Mouse (Mus musculus): ENCODE measurements around the gene Myadm.

The Myadm gene

DNA sequence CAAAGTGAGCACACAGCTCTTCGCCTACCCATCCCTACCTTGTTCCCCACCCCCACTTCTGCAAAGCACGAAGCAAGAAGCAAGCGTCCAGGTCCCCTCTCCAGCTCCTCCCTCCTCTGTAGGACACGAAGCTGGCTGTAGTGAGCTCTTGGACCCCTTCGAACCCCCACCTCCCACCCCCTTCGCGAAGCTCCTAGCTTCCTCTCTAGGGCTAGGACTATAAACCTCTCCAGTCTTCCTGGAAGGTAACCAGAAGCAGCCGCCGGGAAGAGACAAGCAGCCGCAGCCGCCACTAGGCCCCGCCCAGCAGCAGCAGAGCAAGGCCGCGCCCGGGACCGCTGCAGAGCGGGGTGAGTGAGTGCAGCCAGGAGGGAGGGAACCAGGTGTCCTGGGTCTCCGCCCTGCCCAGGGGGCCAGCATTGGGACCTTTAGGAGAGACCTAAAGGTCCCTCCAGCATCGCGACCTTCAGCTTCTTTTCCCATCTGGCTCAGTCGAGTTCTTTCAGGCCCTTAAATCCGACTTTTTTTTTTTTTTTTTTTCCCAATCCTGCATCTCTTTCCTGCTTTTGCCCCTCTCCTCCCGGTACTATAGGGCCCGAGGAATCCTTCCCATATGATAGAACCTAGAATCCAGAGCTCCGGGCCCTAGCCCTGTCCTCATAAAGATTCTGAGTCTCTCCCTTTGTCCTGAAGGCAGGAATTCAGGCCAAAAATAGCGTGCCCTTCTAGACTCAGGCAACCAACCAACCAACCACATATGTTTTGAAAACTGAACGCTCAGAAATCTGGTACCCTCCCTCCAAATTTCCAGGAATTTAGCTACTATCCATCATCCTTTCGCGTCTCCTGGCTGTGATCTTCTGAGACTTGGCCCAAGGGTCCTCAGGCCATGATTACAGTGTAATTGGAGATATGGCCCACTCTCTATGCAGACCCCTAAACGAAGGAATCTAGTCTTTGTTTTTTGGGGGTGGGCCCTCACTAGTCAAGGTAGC, at the start of gene Myadm, which contains the start of gene Prkcg:
TSS of gene Myadm (plus strand) at position 105 of the 995 bp plus-strand sequence.
TSS of gene Prkcg (plus strand) at position 204 of the 995 bp plus-strand sequence.
- TF ChIP-seq GATA4 (IDR thresholded peaks at IDR 0.05; ENCODE audit: insufficient replicate concordance, low read length): no peak

DNA sequence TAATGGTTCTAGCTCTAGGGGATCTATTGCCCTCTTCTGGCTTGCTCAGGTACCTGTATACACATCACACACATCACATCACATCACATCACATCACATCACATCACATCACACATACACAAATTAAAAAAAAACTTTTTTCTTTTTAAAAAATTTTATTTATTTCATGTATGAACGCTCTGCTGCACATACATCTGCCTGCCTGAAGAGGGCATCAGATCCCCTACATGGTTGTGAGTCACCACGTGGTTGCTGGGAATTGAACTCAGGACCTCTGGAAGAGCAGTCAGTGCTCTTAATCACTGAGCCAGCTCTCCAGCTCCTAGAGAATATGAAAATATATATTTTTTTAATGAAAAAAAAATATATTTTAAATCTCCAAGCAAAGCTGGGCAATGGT, 49.7 kb upstream of the Myadm start:
- TF ChIP-seq GATA4 (IDR thresholded peaks at IDR 0.05; ENCODE audit: insufficient replicate concordance, low read length): no peak

DNA sequence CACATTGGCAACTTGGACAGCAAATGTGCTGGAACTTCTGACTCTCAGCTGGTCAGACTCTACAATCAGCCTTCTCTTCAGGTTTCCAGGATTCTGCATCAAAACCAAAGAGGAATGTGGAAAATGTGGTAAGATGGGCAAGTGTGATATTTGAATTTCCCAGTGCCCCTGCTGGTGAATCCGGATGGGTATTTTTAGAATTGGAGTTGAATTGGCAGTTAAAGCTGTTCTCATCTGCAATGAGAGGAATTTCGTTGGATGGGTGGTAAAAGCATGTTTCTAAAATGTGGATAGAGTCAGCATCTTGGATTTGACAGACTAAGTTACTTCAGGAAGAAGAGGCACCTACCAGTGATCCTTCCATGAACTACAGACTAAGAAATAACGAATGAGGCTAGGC, 28.2 kb upstream of the Myadm start:
- no peak for TF ChIP-seq GATA4 (IDR thresholded peaks at IDR 0.05; ENCODE audit: insufficient replicate concordance, low read length)

DNA sequence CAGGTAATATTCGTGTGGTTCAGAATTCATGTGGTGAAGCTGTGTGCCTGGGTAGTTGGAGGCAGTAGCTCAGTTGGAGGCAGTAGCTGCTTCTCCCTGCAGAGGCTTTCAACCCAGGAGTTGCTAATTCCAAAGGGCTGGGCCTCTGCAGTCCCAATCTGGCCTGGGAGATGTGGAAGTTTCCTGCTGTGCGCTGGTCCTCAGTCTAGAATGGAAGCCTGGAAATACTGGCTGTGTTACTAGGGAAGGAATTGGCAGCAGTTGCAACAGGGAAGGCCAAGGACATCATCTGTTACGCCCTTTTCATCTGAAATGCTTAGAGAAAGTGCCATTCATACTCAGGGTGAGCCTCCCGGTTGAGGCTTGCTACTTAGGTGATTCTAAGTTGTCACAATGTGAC, 27.4 kb upstream of the Myadm start:
- no peak for TF ChIP-seq GATA4 (IDR thresholded peaks at IDR 0.05; ENCODE audit: insufficient replicate concordance, low read length)

DNA sequence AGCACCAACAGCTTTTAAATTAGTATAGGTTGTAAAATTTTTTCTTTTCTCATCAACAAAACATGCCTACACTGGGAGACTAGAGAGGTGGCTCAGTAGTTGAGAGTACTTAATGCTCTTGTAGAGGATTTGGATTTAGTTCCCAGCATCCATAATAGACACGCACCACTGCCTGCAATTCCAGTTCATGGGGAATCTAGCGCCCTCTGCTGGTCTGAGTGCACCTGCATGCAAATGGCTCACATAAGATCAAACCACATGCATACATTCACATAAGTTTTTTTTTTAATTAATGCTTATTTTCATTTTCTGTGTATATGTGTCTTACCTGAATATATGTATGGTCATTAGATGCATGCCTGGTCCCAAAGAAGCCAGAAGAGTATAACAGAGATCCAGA, 26.1 kb upstream of the Myadm start:
- TF ChIP-seq GATA4 (IDR thresholded peaks at IDR 0.05; ENCODE audit: insufficient replicate concordance, low read length): no peak

DNA sequence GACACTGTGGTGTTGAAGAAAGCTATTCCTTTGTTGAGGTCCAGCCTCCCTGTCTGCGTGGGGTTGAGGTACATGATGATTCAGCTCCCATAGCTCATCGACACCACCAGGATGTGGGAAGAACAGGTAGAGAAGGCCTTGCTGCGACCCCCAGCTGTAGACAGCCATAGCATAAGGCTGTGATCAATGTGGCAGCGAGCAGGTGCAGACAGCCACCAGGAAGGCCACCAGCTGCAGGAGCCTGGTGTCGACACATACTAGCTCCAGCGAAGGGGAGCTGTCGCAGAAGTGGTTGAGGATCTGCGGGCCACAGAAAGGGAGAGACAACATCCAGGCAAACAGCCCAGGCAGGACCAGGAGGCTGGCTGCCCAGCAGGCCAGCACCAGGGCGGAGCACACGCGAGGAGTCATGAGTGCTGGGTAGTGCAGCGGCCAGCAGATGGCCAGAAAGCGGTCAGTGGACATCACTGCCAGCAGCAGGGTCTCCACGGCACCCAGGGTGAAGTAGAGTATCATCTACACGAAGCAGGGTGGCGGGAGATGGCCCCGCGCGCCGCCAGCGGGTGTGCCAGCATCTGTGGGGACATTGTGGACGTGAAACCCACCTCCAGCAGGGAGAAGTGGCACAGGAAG, 24.4 kb upstream of the Myadm start:
- TF ChIP-seq GATA4 (IDR thresholded peaks at IDR 0.05; ENCODE audit: insufficient replicate concordance, low read length): no peak

DNA sequence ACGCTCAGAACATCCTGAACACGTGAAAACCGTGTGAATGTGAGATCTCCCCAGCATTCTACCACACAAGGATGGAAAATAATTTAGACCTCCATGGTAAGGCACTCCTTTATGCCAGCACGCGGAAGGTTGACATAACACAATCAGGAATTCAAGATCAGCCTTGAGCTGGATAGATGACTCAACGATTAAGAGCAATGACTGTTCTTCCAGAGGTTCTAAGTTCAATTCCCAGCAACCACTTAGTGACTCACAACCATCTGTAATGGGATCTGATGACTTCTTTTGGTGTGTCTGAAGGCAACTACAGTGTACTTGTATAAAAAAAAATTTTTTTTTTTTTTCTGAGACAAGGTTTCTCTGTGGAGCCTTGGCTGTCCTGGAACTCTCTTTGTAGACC, 23.6 kb upstream of the Myadm start:
- TF ChIP-seq GATA4 (IDR thresholded peaks at IDR 0.05; ENCODE audit: insufficient replicate concordance, low read length): no peak

DNA sequence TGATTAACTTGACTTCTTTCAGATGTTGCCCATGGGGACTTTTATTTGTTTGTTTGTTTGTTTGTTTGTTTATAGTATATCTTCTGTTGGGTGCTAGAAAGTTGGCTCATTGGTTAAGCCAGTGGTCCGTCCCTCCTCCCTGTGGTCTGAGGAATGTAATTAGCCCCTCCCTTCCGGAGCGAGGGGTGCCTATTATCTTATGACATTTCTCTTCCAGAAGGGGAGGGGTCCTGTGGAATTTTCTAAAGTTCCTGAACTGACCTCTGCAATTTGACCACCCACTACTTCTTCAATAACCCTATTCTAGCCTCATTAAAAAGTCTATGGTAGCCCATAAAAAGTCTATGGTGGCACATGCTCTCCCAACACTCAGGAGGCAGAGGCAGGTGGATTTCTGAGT, 21.6 kb upstream of the Myadm start:
- TF ChIP-seq GATA4 (IDR thresholded peaks at IDR 0.05; ENCODE audit: insufficient replicate concordance, low read length): no peak

DNA sequence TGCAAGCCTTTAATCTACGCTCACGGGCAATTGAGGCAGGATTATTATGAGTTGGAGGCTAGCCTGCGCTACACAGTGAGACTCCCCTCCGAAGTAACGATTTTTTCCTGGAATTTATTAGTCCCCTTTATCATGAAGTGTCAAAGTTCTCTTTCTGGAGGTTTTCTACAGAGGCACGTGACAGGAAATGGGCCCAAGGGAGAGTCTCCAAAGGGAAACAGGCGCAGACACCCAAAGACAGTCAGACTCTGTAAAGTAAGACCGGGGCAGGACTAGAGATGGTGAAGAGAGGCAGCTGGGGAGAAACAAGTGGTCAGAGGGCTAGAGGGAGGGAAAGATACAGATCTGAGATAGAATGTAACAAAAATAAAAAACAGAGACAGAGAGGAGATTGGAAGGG, 21.0 kb upstream of the Myadm start:
- TF ChIP-seq GATA4 (IDR thresholded peaks at IDR 0.05; ENCODE audit: insufficient replicate concordance, low read length): no peak

DNA sequence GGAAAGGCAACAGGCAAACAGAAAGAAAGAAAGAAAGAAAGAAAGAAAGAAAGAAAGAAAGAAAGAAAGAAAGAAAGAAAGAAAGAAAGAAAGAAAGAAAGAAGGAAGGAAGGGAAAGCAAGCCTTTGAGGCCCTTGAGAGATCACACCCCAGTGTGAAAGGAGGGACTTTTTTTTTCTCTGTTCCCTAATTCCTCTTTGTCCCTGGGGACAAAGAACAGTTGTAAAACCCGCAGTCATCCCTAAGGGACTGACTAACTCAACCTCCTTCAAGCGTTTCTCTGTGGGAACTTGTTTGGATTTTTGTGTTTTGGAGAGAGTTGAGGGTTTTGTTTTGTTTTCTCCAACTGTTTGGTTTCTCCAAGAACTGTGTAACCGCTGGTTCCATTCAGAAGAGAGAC, 20.6 kb upstream of the Myadm start:
- no peak for TF ChIP-seq GATA4 (IDR thresholded peaks at IDR 0.05; ENCODE audit: insufficient replicate concordance, low read length)

DNA sequence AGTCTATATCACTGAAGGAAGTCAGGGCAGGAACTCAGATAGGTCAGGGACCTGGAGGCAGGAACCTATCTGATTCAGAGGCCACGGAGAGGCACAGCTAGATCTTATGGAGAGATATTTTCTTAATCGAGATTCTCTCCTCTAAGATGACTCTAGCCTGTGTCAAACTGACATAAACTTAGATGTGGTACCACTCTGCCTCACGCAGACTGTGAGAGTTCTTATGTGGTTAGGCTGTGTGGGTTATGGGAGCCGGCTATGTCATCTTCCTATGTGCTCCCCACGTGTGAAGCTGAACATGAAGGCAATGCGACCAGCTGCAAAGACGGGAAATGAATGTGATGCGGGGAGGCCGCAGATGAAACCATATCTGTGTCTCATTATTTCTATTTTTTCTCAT, 16.7 kb upstream of the Myadm start:
- no peak for TF ChIP-seq GATA4 (IDR thresholded peaks at IDR 0.05; ENCODE audit: insufficient replicate concordance, low read length)

DNA sequence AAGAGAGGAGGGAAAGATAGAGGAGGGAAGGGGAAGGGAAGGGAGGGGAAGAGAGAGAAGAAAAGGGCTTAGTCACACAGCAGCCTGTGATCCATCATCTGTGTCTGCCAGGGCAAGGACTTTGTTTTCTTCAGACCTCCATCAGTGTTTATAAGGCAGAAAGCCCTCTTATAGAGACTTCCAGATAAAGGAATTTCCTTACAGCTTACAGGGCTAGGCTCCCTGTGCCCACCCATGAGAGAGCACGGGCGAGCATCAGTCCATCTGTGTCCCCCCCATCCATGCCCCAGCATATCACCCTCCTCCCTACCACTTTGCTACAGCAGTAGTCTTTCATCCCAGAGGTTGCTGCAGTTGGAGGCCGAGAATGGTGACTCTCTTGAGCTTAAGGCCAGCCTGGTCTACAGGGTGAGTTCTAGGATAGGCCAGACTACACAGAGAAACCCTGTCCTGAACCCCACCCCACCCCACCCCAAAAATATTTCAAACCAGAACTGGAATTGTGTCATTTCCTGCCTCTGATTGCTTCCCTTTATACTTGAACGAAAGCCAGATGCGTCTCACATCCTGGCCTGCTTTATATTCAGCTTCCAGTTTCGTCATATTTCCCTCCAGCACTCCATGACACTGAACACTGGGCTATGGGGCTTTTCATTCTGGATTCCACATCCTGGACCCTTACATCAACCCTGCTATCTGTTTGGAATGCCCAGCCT, 13.3 kb upstream of the Myadm start:
- TF ChIP-seq GATA4 (IDR thresholded peaks at IDR 0.05; ENCODE audit: insufficient replicate concordance, low read length): peak; percentile 6; the same call in 1 of the 2 replicates

DNA sequence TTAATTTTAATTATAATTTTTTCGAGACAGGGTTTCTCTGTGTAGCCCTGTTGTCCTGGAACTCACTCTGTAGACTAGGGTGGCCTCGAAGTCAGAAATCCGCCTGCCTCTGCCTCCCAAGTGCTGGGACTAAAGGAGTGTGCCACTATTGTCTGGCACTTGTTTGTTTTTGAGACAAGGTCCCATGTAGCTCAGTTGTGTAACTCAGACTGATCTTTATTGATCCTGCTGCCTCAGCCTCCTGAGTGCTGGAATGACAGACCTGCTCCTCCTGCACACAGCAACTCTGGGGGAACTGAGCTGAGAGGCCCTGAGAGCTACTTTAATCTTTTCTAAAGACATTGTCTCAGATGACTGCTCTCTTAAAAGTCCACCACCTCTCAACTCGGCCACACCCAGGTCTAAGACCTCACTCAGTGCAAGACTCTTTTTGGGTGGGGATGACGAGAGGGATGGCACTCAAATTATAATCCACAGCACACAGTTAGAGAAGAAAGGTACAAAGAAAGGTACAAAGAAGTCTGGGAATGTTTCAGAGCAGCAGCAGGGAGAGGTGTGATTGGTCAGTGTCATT, 8.7 kb upstream of the Myadm start:
- no peak for TF ChIP-seq GATA4 (IDR thresholded peaks at IDR 0.05; ENCODE audit: insufficient replicate concordance, low read length)

DNA sequence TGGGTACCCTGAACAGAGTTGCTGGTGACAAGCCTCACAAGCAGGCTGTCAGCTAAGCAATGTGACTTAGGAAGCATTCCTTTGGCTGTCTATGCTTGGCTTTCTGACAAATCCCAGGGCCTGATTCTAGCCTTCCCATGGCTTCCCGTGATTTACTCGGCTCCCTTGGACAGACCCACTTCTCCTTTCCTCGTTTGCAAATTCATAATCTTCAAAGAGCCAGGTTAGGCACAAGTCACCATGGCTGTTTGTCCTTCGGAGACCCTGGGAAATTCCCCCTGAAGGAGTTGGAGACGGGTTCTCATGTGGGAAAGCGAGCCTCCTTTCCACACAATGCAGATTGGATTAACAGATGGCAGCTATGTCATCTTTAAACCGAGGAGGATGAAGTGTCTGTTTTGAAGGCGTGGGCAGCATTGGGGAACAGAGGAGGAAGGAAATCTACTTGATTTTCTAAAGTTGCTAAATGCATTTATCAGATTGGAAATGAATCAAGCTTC, 8.2 kb upstream of the Myadm start:
- no peak for TF ChIP-seq GATA4 (IDR thresholded peaks at IDR 0.05; ENCODE audit: insufficient replicate concordance, low read length)

DNA sequence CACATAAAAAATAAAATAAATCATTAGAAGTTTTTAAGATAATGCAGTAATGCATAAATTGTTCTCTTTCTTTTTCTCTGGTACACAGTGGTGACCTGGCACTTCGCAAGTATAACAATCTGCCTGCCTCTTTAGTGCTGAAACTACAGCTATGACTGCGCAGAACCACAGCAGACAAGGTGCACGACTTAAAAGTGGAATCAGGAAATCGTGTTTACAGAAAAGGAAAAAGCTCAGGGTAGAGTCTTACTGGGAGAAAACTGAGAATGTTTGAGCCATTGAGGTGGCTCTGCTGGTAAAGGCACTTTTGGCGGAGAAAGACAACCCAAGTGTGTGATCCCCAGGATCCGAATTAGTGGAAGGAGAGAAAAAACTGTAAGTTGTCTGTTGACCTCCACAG, 7.1 kb upstream of the Myadm start:
- TF ChIP-seq GATA4 (IDR thresholded peaks at IDR 0.05; ENCODE audit: insufficient replicate concordance, low read length): no peak

All from liver, adult (tissue).